Mouse (Mus musculus): ENCODE data around the gene Haus5. TPM values are rescaled to one million over a fixed set of nuclear protein-coding genes. Genes with fewer than 3 reads are reported as not detected.
A peak's percentile ranks its signal among the peaks of the same experiment; 100 is the strongest.

Gene Haus5
- polyA plus RNA-seq, 1 experiment from 2014 or later = 25.2 TPM

GRCm38 (mm10) chr7:30607706-30608309 is 57.0 kb downstream of the Haus5 start:
- Histone ChIP-seq H3K9me3 (replicated peaks; ENCODE audit: low read length) (no peaks in the 10 kb centered on the region), H3K4me3 (replicated peaks; ENCODE audit: low read depth, low read length) (no peak overlapping the region), H3K4me2 (ENCODE audit: low read length) (no peak overlapping the region), H3K9ac (ENCODE audit: low read depth, low read length) (no peak overlapping the region), H3K4me1 (replicated peaks; ENCODE audit: insufficient read depth, low read length) (0 out of 2 replicates have a peak, but pooled peaks cover 5% of the 10 kb centered on the region), H3K27me3 (ENCODE audit: insufficient read depth, low read length) (no peaks in the 10 kb centered on the region), H3K27ac (no peak overlapping the region), H3K36me3 (ENCODE audit: insufficient read depth, low read length) (no peaks in the 10 kb centered on the region)
- DNase-seq (ENCODE audit: low spot score) (peak; percentile 73), ATAC-seq (replicated peaks; ENCODE audit: low FRiP score, low read depth) (no peak)
- 24% methylated on average over 8 of the region's 8 CpGs for WGBS
- TF ChIP-seq CTCF (IDR thresholded peaks at IDR 0.05; ENCODE audit: low read depth) = peak; percentile 78

GRCm38 (mm10) chr7:30604944-30605343 is 59.9 kb downstream of the Haus5 start:
- 0 out of 2 replicates have a peak, but pooled peaks cover 5% of the 10 kb centered on the region for H3K4me1 ChIP-seq (replicated peaks; ENCODE audit: insufficient read depth, low read length)
- H3K27ac ChIP-seq = no peak overlapping the region
- no peak for DNase-seq (ENCODE audit: low spot score)
- no peak for TF ChIP-seq CTCF (IDR thresholded peaks at IDR 0.05; ENCODE audit: low read depth)
- ATAC-seq (replicated peaks; ENCODE audit: low FRiP score, low read depth) = no peak
- no peak overlapping the region for H3K4me2 ChIP-seq (ENCODE audit: low read length)
- WGBS = 86% methylated on average over 8 of the region's 8 CpGs
- H3K27me3 ChIP-seq (ENCODE audit: insufficient read depth, low read length) = no peaks in the 10 kb centered on the region
- no peak overlapping the region for H3K9ac ChIP-seq (ENCODE audit: low read depth, low read length)
- H3K9me3 ChIP-seq (replicated peaks; ENCODE audit: low read length) = no peaks in the 10 kb centered on the region
- H3K4me3 ChIP-seq (replicated peaks; ENCODE audit: low read depth, low read length) = no peak overlapping the region
- H3K36me3 ChIP-seq (ENCODE audit: insufficient read depth, low read length) = no peaks in the 10 kb centered on the region

DNA sequence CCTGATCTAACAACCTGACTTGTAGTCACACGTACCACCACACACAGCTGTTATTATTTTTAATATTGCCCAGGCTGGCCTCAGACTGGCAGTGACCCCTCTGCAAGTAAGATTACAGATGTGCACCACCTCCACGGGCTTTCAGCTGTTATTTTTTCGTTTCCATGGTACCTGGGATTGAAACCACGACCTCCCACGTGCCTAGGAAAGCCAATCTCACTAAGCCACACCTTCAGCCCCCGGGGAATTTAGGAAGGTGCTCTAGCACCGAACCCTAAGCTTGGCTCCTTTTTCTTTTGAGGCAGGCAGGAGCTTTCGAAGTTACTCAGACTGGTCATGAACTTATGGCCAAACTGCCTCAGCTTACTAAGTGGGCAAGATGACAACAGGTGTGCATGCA is 60.4 kb downstream of the Haus5 start:
- Histone ChIP-seq H3K4me2 (ENCODE audit: low read length) (no peak overlapping the region), H3K4me1 (replicated peaks; ENCODE audit: insufficient read depth, low read length) (0 out of 2 replicates have a peak, but pooled peaks cover 5% of the 10 kb centered on the region), H3K27ac (no peak overlapping the region), H3K4me3 (replicated peaks; ENCODE audit: low read depth, low read length) (no peak overlapping the region), H3K27me3 (ENCODE audit: insufficient read depth, low read length) (no peaks in the 10 kb centered on the region), H3K9ac (ENCODE audit: low read depth, low read length) (no peak overlapping the region), H3K36me3 (ENCODE audit: insufficient read depth, low read length) (no peaks in the 10 kb centered on the region), H3K9me3 (replicated peaks; ENCODE audit: low read length) (no peaks in the 10 kb centered on the region)
- 40% methylated on average over 8 of the region's 8 CpGs for WGBS
- no peak for DNase-seq (ENCODE audit: low spot score)
- ATAC-seq (replicated peaks; ENCODE audit: low FRiP score, low read depth) = no peak
- TF ChIP-seq CTCF (IDR thresholded peaks at IDR 0.05; ENCODE audit: low read depth) = no peak

Other genes with a start within 250 kb of the Haus5 start
- gene Hcst, start 245.1 kb downstream of the Haus5 start, polyA plus RNA-seq (2015; fragmentation: Nextera tagmentation; extraction: Ambion mirVana) = 2.1 and 3.4 TPM in 2 replicates
- gene Nfkbid, start 243.3 kb downstream of the Haus5 start, polyA plus RNA-seq (2015; fragmentation: Nextera tagmentation; extraction: Ambion mirVana) = 1.1 and 1.2 TPM in 2 replicates
- gene Aplp1, start 219.5 kb downstream of the Haus5 start, polyA plus RNA-seq (2015; fragmentation: Nextera tagmentation; extraction: Ambion mirVana) = 24.1 and 25.4 TPM in 2 replicates
- 0.65 and 1.5 TPM in 2 replicates for gene Kirrel2, start 207.3 kb downstream of the Haus5 start, polyA plus RNA-seq (2015; fragmentation: Nextera tagmentation; extraction: Ambion mirVana)
- gene Nphs1, start 206.7 kb downstream of the Haus5 start, polyA plus RNA-seq (2015; fragmentation: Nextera tagmentation; extraction: Ambion mirVana) = 3.8 and 4.3 TPM in 2 replicates
- 22.9 and 34.1 TPM in 2 replicates for gene Prodh2, start 171.4 kb downstream of the Haus5 start, polyA plus RNA-seq (2015; fragmentation: Nextera tagmentation; extraction: Ambion mirVana)
- 4.2 TPM in 2 replicates for gene Arhgap33, start 129.9 kb downstream of the Haus5 start, polyA plus RNA-seq (2015; fragmentation: Nextera tagmentation; extraction: Ambion mirVana)
- gene Hspb6, start 112.8 kb downstream of the Haus5 start, polyA plus RNA-seq (2015; fragmentation: Nextera tagmentation; extraction: Ambion mirVana) = 15.8 and 17.7 TPM in 2 replicates
- gene Proser3, start 112.7 kb downstream of the Haus5 start, polyA plus RNA-seq (2015; fragmentation: Nextera tagmentation; extraction: Ambion mirVana) = 5.2 and 5.6 TPM in 2 replicates
- gene Lin37, start 105.2 kb downstream of the Haus5 start, polyA plus RNA-seq (2015; fragmentation: Nextera tagmentation; extraction: Ambion mirVana) = 37.6 and 40.8 TPM in 2 replicates
- 100 and 102 TPM in 2 replicates for gene U2af1l4, start 101.7 kb downstream of the Haus5 start, polyA plus RNA-seq (2015; fragmentation: Nextera tagmentation; extraction: Ambion mirVana)
- gene Gm49396, start 101.7 kb downstream of the Haus5 start, polyA plus RNA-seq (2015; fragmentation: Nextera tagmentation; extraction: Ambion mirVana) = 5.0 and 7.7 TPM in 2 replicates
- gene Psenen, start 101.4 kb downstream of the Haus5 start, polyA plus RNA-seq (2015; fragmentation: Nextera tagmentation; extraction: Ambion mirVana) = 190 TPM in 2 replicates
- 2.4 and 2.5 TPM in 2 replicates for gene Igflr1, start 99.6 kb downstream of the Haus5 start, polyA plus RNA-seq (2015; fragmentation: Nextera tagmentation; extraction: Ambion mirVana)
- 4.9 and 5.9 TPM in 2 replicates for gene Kmt2b, start 76.3 kb downstream of the Haus5 start, polyA plus RNA-seq (2015; fragmentation: Nextera tagmentation; extraction: Ambion mirVana)
- gene Zbtb32, start 66.1 kb downstream of the Haus5 start, polyA plus RNA-seq (2015; fragmentation: Nextera tagmentation; extraction: Ambion mirVana) = 0.92 and 1.6 TPM in 2 replicates
- 35.5 and 48.6 TPM in 2 replicates for gene Upk1a, start 52.1 kb downstream of the Haus5 start, polyA plus RNA-seq (2015; fragmentation: Nextera tagmentation; extraction: Ambion mirVana)
- 1,603 and 1,723 TPM in 2 replicates for gene Cox6b1, start 38.8 kb downstream of the Haus5 start, polyA plus RNA-seq (2015; fragmentation: Nextera tagmentation; extraction: Ambion mirVana)
- not detected in 2 replicates for gene Etv2, start 29.1 kb downstream of the Haus5 start, polyA plus RNA-seq (2015; fragmentation: Nextera tagmentation; extraction: Ambion mirVana)
- gene Rbm42, start 14.7 kb downstream of the Haus5 start, polyA plus RNA-seq (2015; fragmentation: Nextera tagmentation; extraction: Ambion mirVana) = 110 and 112 TPM in 2 replicates
- not detected in 2 replicates for gene Pmis2, start 6.6 kb upstream of the Haus5 start, polyA plus RNA-seq (2015; fragmentation: Nextera tagmentation; extraction: Ambion mirVana)
- 2.0 and 2.5 TPM in 2 replicates for gene 2200002J24Rik, start 33.9 kb upstream of the Haus5 start, polyA plus RNA-seq (2015; fragmentation: Nextera tagmentation; extraction: Ambion mirVana)
- 4.6 and 5.0 TPM in 2 replicates for gene Atp4a, start 47.2 kb upstream of the Haus5 start, polyA plus RNA-seq (2015; fragmentation: Nextera tagmentation; extraction: Ambion mirVana)
- 320 and 325 TPM in 2 replicates for gene Tmem147, start 64.5 kb upstream of the Haus5 start, polyA plus RNA-seq (2015; fragmentation: Nextera tagmentation; extraction: Ambion mirVana)
- gene Gapdhs, start 78.7 kb upstream of the Haus5 start, polyA plus RNA-seq (2015; fragmentation: Nextera tagmentation; extraction: Ambion mirVana) = 0.15 and 0.32 TPM in 2 replicates
- gene Sbsn, start 86.5 kb upstream of the Haus5 start, polyA plus RNA-seq (2015; fragmentation: Nextera tagmentation; extraction: Ambion mirVana) = 2.4 and 2.5 TPM in 2 replicates
- gene Dmkn, start 98.8 kb upstream of the Haus5 start, polyA plus RNA-seq (2015; fragmentation: Nextera tagmentation; extraction: Ambion mirVana) = 1.7 and 2.7 TPM in 2 replicates
- gene Krtdap, start 122.9 kb upstream of the Haus5 start, polyA plus RNA-seq (2015; fragmentation: Nextera tagmentation; extraction: Ambion mirVana) = 1.4 and 3.4 TPM in 2 replicates
- 0.06 and 0.16 TPM in 2 replicates for gene Ffar2, start 158.8 kb upstream of the Haus5 start, polyA plus RNA-seq (2015; fragmentation: Nextera tagmentation; extraction: Ambion mirVana)
- 0.20 TPM in 1 of 2 replicates, not detected in the other for gene Ffar3, start 191.2 kb upstream of the Haus5 start, polyA plus RNA-seq (2015; fragmentation: Nextera tagmentation; extraction: Ambion mirVana)
- gene Ffar1, start 196.6 kb upstream of the Haus5 start, polyA plus RNA-seq (2015; fragmentation: Nextera tagmentation; extraction: Ambion mirVana) = 0.03 TPM in 1 of 2 replicates, not detected in the other
- 0.20 and 0.45 TPM in 2 replicates for gene Cd22, start 215.3 kb upstream of the Haus5 start, polyA plus RNA-seq (2015; fragmentation: Nextera tagmentation; extraction: Ambion mirVana)
- 0.79 and 0.91 TPM in 2 replicates for gene Mag, start 249.9 kb upstream of the Haus5 start, polyA plus RNA-seq (2015; fragmentation: Nextera tagmentation; extraction: Ambion mirVana)